In the genomic region with DNA sequence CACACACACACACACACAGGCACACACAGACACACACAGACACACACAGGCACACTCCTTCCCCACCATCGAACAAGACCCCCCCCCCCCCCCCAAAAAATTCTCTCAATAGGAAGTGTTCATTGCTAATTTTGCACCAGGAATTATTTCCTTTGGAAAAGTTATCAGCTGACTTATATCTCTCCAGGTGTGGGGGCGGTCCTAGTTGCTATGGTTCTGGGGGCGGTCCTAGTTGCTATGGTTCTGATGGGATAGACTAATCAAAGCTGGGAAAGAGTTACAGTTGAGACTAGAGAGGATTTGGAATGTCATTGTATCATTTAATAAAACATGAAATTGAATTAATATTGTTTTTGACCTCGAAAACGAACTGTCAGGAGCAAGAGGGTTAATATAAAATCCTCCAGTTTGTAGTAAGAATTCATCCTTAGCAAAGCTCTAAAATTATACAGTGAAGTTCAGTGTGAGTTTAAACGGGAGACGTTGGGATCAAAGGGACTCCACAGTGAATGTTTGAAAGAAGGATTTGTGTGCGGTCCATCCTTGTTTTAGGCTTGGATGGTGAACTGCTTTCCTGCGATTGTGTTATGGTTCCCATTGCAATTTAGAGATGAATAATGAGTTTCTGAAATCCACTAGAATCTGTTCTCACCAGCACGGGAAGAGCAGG, we compare ENCODE assay signal across 8 mouse cellular contexts. TPM values are rescaled to one million over a fixed set of nuclear protein-coding genes. Genes with fewer than 3 reads are reported as not detected.
DNase-seq lines count a peak whose midpoint lies in the region; ATAC-seq lines count a peak whose summit lies in the region.

No protein-coding gene starts in this region.

- 26% methylated on average over 10 of the region's 10 CpGs for WGBS in lung, embryonic 16.5 days
- 37% methylated on average over 10 of the region's 10 CpGs for WGBS in limb, embryonic 13.5 days
- 28% methylated on average over 10 of the region's 10 CpGs for WGBS in stomach, embryonic 15.5 days

- H3K27me3 ChIP-seq in lung, embryonic 16.5 days (ENCODE audit: control insufficient read depth, insufficient read depth, low read depth, low read length): no peaks in the 10 kb centered on the region
- H3K27me3 ChIP-seq in limb, embryonic 13.5 days: peaks cover 6% of the 10 kb centered on the region
- H3K27me3 ChIP-seq in stomach, embryonic 15.5 days (replicated peaks): no peaks in the 10 kb centered on the region

- peak overlapping the region; percentile 66 for H3K4me2 ChIP-seq in lung, embryonic 16.5 days (ENCODE audit: low read depth, low read length)
- peak overlapping the region; percentile 62 for H3K4me2 ChIP-seq in limb, embryonic 13.5 days (replicated peaks)
- peak overlapping the region; percentile 52 for H3K4me2 ChIP-seq in stomach, embryonic 15.5 days

- H3K36me3 ChIP-seq in lung, embryonic 16.5 days (ENCODE audit: control insufficient read depth, insufficient read depth, low read length): no peaks in the 10 kb centered on the region
- H3K36me3 ChIP-seq in limb, embryonic 13.5 days: no peaks in the 10 kb centered on the region
- no peaks in the 10 kb centered on the region for H3K36me3 ChIP-seq in stomach, embryonic 15.5 days

- 0 out of 2 replicates have a peak, but pooled peaks have one; percentile 9 for ATAC-seq in lung, embryonic 16.5 days (ENCODE audit: low read depth)
- no peak for ATAC-seq in limb, embryonic 13.5 days (ENCODE audit: low FRiP score, low read depth)
- ATAC-seq in stomach, embryonic 15.5 days (ENCODE audit: insufficient read depth, low FRiP score, low read depth): peak; percentile 12; the same call in 1 of the 2 replicates

- no peak overlapping the region; the same call in 1 of the 2 replicates for H3K9ac ChIP-seq in lung, embryonic 16.5 days (ENCODE audit: low read length)
- peak overlapping the region; percentile 51; the same call in 1 of the 2 replicates for H3K9ac ChIP-seq in limb, embryonic 13.5 days
- H3K9ac ChIP-seq in stomach, embryonic 15.5 days: no peak overlapping the region

- H3K27ac ChIP-seq in lung, embryonic 16.5 days (ENCODE audit: low read length): no peak overlapping the region
- no peak overlapping the region for H3K27ac ChIP-seq in limb, embryonic 13.5 days
- peak overlapping the region; percentile 48; the same call in 1 of the 2 replicates for H3K27ac ChIP-seq in stomach, embryonic 15.5 days

- peak; percentile 45 for DNase-seq in embryo, embryonic 10.5 days (ENCODE audit: low spot score)
- no peak for DNase-seq in embryo, embryonic 10 days (ENCODE audit: low spot score)
- DNase-seq in lung, adult 18-20 months: no peak
- no peak for DNase-seq in c-Kit-positive CD71-positive TER-119-positive erythroid progenitor cells, embryonic 14.5 days (ENCODE audit: low spot score)
- no peak for DNase-seq in adipocyte (ENCODE audit: low spot score)

- H3K4me1 ChIP-seq in lung, embryonic 16.5 days (replicated peaks; ENCODE audit: control insufficient read depth, insufficient read depth, low read length): 0 out of 2 replicates have a peak, but pooled peaks cover 4% of the 10 kb centered on the region
- 0 out of 2 replicates have a peak, but pooled peaks cover 7% of the 10 kb centered on the region for H3K4me1 ChIP-seq in limb, embryonic 13.5 days
- 0 out of 2 replicates have a peak, but pooled peaks cover 5% of the 10 kb centered on the region for H3K4me1 ChIP-seq in stomach, embryonic 15.5 days

- peak overlapping the region; percentile 43 for H3K4me3 ChIP-seq in lung, embryonic 16.5 days (ENCODE audit: low read length)
- peak overlapping the region; percentile 36 for H3K4me3 ChIP-seq in limb, embryonic 13.5 days
- H3K4me3 ChIP-seq in stomach, embryonic 15.5 days (replicated peaks): peak overlapping the region; percentile 23

- no peaks in the 10 kb centered on the region; the same call in 1 of the 2 replicates for H3K9me3 ChIP-seq in lung, embryonic 16.5 days (ENCODE audit: control insufficient read depth, low read length)
- H3K9me3 ChIP-seq in limb, embryonic 13.5 days: 0 out of 2 replicates have a peak, but pooled peaks cover 5% of the 10 kb centered on the region
- no peaks in the 10 kb centered on the region for H3K9me3 ChIP-seq in stomach, embryonic 15.5 days

RNA-seq across cellular contexts. Expression of a gene that starts 4.0 kb away (rescaled TPM):
- polyA plus RNA-seq in lung, embryonic 16.5 days (2015; fragmentation: Nextera tagmentation; extraction: Ambion mirVana): not detected in 2 replicates
- polyA plus RNA-seq in limb, embryonic 13.5 days (2015; fragmentation: Nextera tagmentation; extraction: Ambion mirVana): not detected in 2 replicates
- polyA plus RNA-seq in stomach, embryonic 15.5 days (2015; fragmentation: Nextera tagmentation; extraction: Ambion mirVana): not detected in 2 replicates
